Mouse (Mus musculus) brain, embryonic 14.5 days (tissue): ENCODE results near the gene Rgs8.

Source experiments
- CTCF ChIP-seq: fragments of 200-500 bp; IDR thresholded peaks from 2 replicates; pipeline ENCODE4 v1.5.1; 2012; ENCODE audit warnings: inconsistent platforms, mild to moderate bottlenecking, moderate library complexity, borderline replicate concordance; ENCODE audit not compliant: insufficient read depth, insufficient read length; ENCODE audit errors: extremely low read depth
- POLR2A ChIP-seq: fragments of 200-500 bp; IDR thresholded peaks from 2 replicates; pipeline ENCODE4 v1.6.1; 2012; ENCODE audit warnings: mild to moderate bottlenecking, inconsistent platforms, borderline replicate concordance; ENCODE audit not compliant: poor library complexity, insufficient read depth, insufficient read length, severe bottlenecking; ENCODE audit errors: extremely low read depth

DNA sequence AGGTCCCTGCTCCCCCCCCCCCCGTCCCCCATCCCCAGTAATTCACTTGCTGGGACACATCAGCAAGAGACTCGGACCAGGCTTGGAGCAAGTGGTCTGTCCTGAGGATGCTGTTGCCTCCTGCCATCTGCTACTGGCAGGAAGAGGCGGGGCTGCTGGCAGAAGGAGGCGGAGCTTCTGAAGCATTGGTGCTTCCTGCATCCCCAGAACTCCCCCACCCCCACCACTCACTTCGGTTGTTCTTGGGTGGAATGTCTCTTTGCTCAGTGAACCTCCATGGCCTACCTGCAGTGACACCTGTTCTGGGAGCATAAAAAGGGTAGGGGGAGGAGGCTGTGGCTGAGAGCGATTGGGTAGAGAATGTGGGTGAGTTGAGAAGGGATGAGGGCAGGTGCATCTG is 27.5 kb downstream of the Rgs8 start:
- TF ChIP-seq POLR2A (no peak), CTCF (no peak)
